Mouse (Mus musculus) megakaryocyte, embryonic 14.5 days (primary cell): ENCODE measurements at regions not wholly inside any gene's neighbourhood (a gene's known extent, or its start where the extent isn't known, plus 50 kb on each side); places are given as distances from the start of the nearest gene placed in this dataset.

ENCODE experiments used
- FLI1 ChIP-seq: IDR thresholded peaks from 2 replicates; pipeline ENCODE4 v1.6.1; 2012; ENCODE audit warnings: low read length, inconsistent platforms, mixed read lengths
- GATA1 ChIP-seq: IDR thresholded peaks from 3 replicates; pipeline ENCODE4 v1.6.1; 2012; ENCODE audit warnings: mixed read lengths, low read length, inconsistent platforms, borderline replicate concordance

DNA sequence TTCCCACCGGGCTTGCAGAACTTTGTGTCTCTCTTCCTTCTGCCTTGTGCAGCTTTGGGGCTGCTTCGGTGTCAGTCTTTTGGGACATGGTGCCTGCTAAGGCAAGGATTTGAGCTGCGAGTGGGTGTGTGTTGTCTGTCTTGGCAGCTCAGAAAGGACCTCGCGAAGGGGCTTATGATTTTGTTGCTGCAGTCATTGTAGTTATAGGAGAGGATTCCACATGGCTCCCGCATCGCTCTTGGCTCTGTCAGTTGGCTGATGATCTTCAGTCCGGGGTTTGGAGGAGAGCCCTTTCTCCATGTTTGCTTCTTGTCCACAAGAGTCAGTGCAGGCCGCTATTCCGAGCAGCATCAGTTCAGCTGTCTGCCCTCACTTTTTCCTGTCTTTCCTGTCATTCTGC lies 197.7 kb downstream of the Eipr1 start:
- TF ChIP-seq GATA1, result no peak
- no peak for TF ChIP-seq FLI1
